Mouse (Mus musculus) fat pad, adult 2 months (tissue): ENCODE measurements around the gene Zfand3.

Experiments used
- DNase-seq: peaks from one replicate; pipeline ENCODE4 v3.0.0-alpha.2; 2011; ENCODE audit warnings: low read depth, low spot score; ENCODE audit errors: extremely low read depth

Gene Zfand3

GRCm38 (mm10) chr17:30214393-30214792, 209.9 kb downstream of the Zfand3 start:
- no peak for DNase-seq

- no peak for DNase-seq
These were observed 211.2 kb downstream of the Zfand3 start for GRCm38 (mm10) chr17:30215741-30216140.

GRCm38 (mm10) chr17:30221677-30222076, 217.1 kb downstream of the Zfand3 start:
- DNase-seq = no peak

GRCm38 (mm10) chr17:30222361-30222760, 217.8 kb downstream of the Zfand3 start:
- no peak for DNase-seq

- no peak for DNase-seq
These were observed 218.3 kb downstream of the Zfand3 start for GRCm38 (mm10) chr17:30222837-30223236.

- DNase-seq = no peak
These were observed 220.7 kb downstream of the Zfand3 start for GRCm38 (mm10) chr17:30225030-30225740.

- no peak for DNase-seq
These were observed 224.1 kb downstream of the Zfand3 start for GRCm38 (mm10) chr17:30228439-30229215.

- DNase-seq = no peak
These were observed 225.9 kb downstream of the Zfand3 start for GRCm38 (mm10) chr17:30230428-30230827.

GRCm38 (mm10) chr17:30231483-30231882, 226.9 kb downstream of the Zfand3 start:
- no peak for DNase-seq

- DNase-seq = no peak
These were observed 228.2 kb downstream of the Zfand3 start for GRCm38 (mm10) chr17:30232698-30233097.

GRCm38 (mm10) chr17:30235380-30235779, 230.8 kb downstream of the Zfand3 start:
- no peak for DNase-seq

GRCm38 (mm10) chr17:30236611-30237010, 232.1 kb downstream of the Zfand3 start:
- no peak for DNase-seq

- DNase-seq = no peak
These were observed 233.1 kb downstream of the Zfand3 start for GRCm38 (mm10) chr17:30237600-30237999.

GRCm38 (mm10) chr17:30239458-30239857, 234.9 kb downstream of the Zfand3 start:
- no peak for DNase-seq

GRCm38 (mm10) chr17:30240659-30241058, 236.1 kb downstream of the Zfand3 start:
- peak; percentile 39 for DNase-seq

GRCm38 (mm10) chr17:30241061-30241460, 236.5 kb downstream of the Zfand3 start:
- no peak for DNase-seq

GRCm38 (mm10) chr17:30241720-30242322, 237.3 kb downstream of the Zfand3 start:
- no peak for DNase-seq

GRCm38 (mm10) chr17:30242647-30243046, 238.1 kb downstream of the Zfand3 start:
- no peak for DNase-seq

- DNase-seq = no peak
These were observed 239.0 kb downstream of the Zfand3 start for GRCm38 (mm10) chr17:30243540-30243939.

- no peak for DNase-seq
These were observed 240.2 kb downstream of the Zfand3 start for GRCm38 (mm10) chr17:30244651-30245307.

GRCm38 (mm10) chr17:30245308-30245706, 240.8 kb downstream of the Zfand3 start:
- no peak for DNase-seq
